Mouse (Mus musculus): ENCODE measurements at regions not wholly inside any gene's neighbourhood (a gene's known extent, or its start where the extent isn't known, plus 50 kb on each side); places are given as distances from the start of the nearest gene placed in this dataset.
"Not testable (repeated sequence)": the region's sequence is repeated elsewhere in the genome, so short reads cannot be mapped to it uniquely, and the experiment has no call there.

DNA sequence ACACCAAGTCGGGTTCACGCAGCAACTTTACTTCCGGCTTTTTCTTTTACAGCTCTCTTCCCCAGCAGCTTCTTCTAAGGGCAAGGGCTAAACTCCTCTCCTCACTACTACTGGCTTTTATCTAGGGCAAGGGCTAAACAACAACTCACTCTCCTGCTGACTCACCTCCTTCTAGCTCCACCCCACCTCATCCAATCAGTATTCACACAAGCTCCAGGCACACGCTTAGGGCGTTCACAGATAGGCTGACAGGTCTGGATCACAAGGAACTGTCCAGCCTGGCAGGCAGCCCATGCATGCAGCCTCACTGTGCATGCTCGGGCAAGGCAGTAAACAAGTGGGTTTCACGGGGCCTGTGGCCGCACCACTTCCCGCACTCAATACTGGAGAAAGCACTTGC is 116.9 kb downstream of the 1700129C05Rik start:
- not testable (repeated sequence) for ATAC-seq (ENCODE audit: low FRiP score, low read depth); H3K4me2 ChIP-seq (replicated peaks); H3K9ac ChIP-seq (replicated peaks); H3K9me3 ChIP-seq; H3K27me3 ChIP-seq; H3K4me3 ChIP-seq; H3K36me3 ChIP-seq; H3K27ac ChIP-seq (replicated peaks); H3K4me1 ChIP-seq
- 69% methylated on average over 9 of the region's 9 CpGs for WGBS

DNA sequence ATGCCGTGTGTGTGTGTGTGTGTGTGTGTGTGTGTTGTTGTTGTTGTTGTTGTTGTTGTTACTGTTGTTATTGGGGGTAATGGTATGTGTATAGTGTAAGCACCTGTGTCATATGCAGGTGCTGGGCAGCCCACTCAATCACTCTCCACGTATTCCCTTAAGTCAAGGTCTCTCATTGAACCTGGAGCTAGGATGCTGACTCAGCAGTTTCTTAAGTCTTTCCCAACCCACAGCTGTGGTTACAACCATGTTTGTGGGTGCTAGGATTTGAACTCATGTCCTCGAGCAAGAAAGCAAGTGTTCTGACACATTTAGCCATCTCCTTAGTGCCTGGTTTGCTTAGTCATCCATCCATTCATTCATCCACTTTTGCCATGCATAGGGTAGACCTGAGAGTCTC is 133.2 kb downstream of the 1700129C05Rik start:
- H3K4me3 ChIP-seq, result no peak overlapping the region
- no peak overlapping the region for H3K4me2 ChIP-seq (replicated peaks)
- H3K27ac ChIP-seq (replicated peaks), result no peak overlapping the region
- no peaks in the 10 kb centered on the region for H3K4me1 ChIP-seq
- H3K27me3 ChIP-seq, result no peaks in the 10 kb centered on the region
- no peak overlapping the region for H3K9ac ChIP-seq (replicated peaks)
- no peak for ATAC-seq (ENCODE audit: low FRiP score, low read depth)
- WGBS, result 87% methylated on average over 3 of the region's 3 CpGs
- no peaks in the 10 kb centered on the region for H3K36me3 ChIP-seq
- no peaks in the 10 kb centered on the region for H3K9me3 ChIP-seq

DNA sequence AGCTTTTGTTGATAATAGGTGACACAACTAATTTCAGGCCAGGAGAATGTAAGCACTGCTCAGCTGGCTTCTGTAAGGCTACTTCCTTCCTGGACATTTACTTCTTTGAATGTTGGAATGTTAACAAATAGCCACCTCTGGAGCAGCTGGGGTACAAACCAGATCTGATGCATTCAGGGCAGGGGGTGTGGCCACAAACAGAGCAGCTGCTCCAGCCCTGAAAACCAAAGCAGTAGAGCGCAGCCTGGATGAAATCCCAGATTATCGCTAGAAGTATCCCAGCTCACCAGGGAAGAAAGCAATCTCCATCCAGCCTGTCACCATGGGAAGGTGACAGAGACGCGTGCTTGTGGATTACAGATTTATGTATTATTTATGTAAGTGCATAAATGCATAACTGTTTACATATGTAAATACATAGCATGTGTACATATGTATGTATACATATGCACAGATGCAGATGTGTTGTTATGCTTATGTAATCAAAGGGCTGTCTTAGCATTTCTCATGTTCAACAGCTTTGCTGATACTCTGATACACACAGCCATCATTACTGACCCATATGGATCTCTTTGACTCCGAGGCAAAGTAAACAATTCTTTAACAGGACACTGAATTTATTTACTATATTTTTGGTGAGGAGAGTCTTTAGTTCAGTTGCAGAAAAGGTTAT is 143.5 kb downstream of the 1700129C05Rik start:
- H3K4me2 ChIP-seq (replicated peaks), result no peak overlapping the region
- H3K27me3 ChIP-seq, result no peaks in the 10 kb centered on the region
- ATAC-seq (ENCODE audit: low FRiP score, low read depth), result 0 out of 2 replicates have a peak, but pooled peaks have one; percentile 23
- H3K4me1 ChIP-seq, result no peaks in the 10 kb centered on the region
- H3K9me3 ChIP-seq, result no peaks in the 10 kb centered on the region
- H3K9ac ChIP-seq (replicated peaks), result no peak overlapping the region
- no peaks in the 10 kb centered on the region for H3K36me3 ChIP-seq
- H3K4me3 ChIP-seq, result no peak overlapping the region
- no peak overlapping the region for H3K27ac ChIP-seq (replicated peaks)
- WGBS, result 52% methylated on average over 5 of the region's 5 CpGs

DNA sequence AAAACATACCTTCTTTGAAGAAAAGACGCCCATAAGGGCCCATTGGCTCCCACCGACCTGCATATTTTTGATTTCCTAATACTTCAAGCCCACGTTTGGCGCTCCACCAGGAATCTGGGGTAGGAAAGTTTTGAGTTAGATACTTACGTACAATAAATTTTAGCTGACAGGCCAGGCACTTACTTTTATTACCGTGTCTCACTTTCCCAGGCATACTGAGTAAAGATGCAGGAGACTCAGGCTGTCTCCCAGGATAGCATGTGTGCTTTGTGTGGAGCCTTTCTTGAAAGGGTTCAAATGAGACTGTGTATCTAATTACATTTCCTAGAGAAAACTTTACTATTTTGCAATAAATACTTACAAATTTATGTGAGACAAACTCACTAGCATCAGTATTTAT is 147.7 kb downstream of the 1700129C05Rik start:
- WGBS, result 93% methylated on average over 6 of the region's 6 CpGs

DNA sequence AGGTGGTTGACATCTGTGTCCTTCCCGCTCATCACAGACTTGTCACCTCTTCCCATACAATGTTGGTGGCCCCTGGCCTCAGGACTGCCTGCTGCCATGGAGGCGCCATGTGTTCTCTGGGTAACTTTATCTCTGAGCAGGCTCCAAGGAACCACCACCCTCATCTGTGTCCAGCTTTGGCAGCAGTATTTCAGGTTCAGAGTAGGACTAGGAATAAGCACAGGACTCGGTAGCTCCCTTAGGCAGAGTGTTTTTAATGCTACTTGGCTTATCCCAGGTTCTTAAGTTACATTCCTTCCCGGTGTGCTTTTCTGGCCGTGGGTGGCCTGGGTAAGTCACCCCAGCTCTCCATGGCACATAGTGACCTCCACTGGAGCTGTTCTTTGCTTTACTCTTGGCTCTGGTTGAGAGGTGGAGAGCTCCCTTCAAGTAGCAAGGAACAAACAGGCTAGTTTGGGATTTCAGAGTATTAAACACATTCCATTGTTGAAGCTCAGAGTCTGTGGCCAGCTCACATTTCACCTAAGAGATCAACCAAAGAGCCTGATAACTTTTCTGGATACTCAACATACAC is 153.0 kb downstream of the 1700129C05Rik start:
- H3K9ac ChIP-seq (replicated peaks), result no peak overlapping the region

More for the DNA sequence above, 147.7 kb downstream of the 1700129C05Rik start:
- no peaks in the 10 kb centered on the region for H3K9me3 ChIP-seq
- H3K4me3 ChIP-seq, result no peak overlapping the region
- no peaks in the 10 kb centered on the region for H3K4me1 ChIP-seq
- no peak overlapping the region for H3K27ac ChIP-seq (replicated peaks)
- no peak overlapping the region for H3K9ac ChIP-seq (replicated peaks)
- no peak for ATAC-seq (ENCODE audit: low FRiP score, low read depth)
- H3K27me3 ChIP-seq, result no peaks in the 10 kb centered on the region
- no peak overlapping the region for H3K4me2 ChIP-seq (replicated peaks)
- H3K36me3 ChIP-seq, result no peaks in the 10 kb centered on the region

DNA sequence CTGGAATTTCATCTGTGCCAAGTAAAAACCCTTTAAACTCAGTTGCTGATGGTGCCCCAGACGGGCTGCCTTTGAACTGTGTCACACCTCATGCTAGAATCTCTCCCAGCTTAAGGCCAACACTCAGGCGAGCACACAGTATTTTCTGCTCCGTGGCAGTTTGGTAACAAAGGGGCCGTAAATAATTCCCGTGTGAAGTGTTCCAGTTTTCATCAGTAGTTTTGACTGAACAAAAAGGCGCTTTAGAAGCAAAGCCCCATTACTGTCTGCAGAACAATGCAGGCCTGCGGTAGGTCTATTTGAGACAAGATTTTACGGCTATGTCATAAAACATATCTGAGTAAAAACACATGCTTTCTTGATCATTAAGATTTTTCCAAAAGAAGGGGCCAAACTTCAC is 155.0 kb downstream of the 1700129C05Rik start:
- Histone ChIP-seq H3K9me3 (no peaks in the 10 kb centered on the region), H3K27me3 (no peaks in the 10 kb centered on the region), H3K27ac (replicated peaks) (no peak overlapping the region), H3K4me1 (peaks cover 11% of the 10 kb centered on the region), H3K4me3 (no peak overlapping the region), H3K9ac (replicated peaks) (no peak overlapping the region), H3K4me2 (replicated peaks) (no peak overlapping the region), H3K36me3 (no peaks in the 10 kb centered on the region)
- WGBS, result 34% methylated on average over 8 of the region's 8 CpGs
- ATAC-seq (ENCODE audit: low FRiP score, low read depth), result no peak

More for the DNA sequence above, 153.0 kb downstream of the 1700129C05Rik start:
- 74% methylated on average over 5 of the region's 5 CpGs for WGBS
- Histone ChIP-seq H3K4me3 (no peak overlapping the region), H3K27ac (replicated peaks) (no peak overlapping the region), H3K9me3 (no peaks in the 10 kb centered on the region), H3K27me3 (no peaks in the 10 kb centered on the region), H3K36me3 (no peaks in the 10 kb centered on the region), H3K4me2 (replicated peaks) (no peak overlapping the region), H3K4me1 (peaks cover 11% of the 10 kb centered on the region)
- ATAC-seq (ENCODE audit: low FRiP score, low read depth), result no peak

DNA sequence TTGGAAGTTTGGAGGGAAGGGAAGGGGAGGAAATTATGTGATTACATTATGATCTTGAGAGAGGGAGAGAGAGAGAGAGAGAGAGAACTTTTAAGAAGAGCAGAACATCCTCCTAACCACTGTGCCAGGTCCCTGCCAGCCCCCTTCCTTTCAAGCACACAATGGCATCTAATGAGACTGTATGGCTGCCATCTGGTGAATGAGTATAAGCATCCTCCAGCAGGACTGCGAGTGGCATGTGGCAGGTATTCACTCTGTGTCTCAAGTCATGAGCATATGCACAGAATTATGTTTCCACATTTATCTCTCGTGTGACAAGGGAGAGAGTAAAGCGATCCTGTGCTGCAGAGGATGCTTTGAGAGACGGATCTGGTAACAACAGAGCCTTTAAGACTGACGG is 156.9 kb downstream of the 1700129C05Rik start:
- H3K27ac ChIP-seq (replicated peaks), result no peak overlapping the region
- H3K4me1 ChIP-seq, result peaks cover 11% of the 10 kb centered on the region
- ATAC-seq (ENCODE audit: low FRiP score, low read depth), result no peak
- no peaks in the 10 kb centered on the region for H3K27me3 ChIP-seq
- 84% methylated on average over 5 of the region's 5 CpGs for WGBS
- no peak overlapping the region for H3K4me3 ChIP-seq
- no peak overlapping the region for H3K4me2 ChIP-seq (replicated peaks)
- H3K9me3 ChIP-seq, result no peaks in the 10 kb centered on the region
- H3K36me3 ChIP-seq, result no peaks in the 10 kb centered on the region
- no peak overlapping the region for H3K9ac ChIP-seq (replicated peaks)

DNA sequence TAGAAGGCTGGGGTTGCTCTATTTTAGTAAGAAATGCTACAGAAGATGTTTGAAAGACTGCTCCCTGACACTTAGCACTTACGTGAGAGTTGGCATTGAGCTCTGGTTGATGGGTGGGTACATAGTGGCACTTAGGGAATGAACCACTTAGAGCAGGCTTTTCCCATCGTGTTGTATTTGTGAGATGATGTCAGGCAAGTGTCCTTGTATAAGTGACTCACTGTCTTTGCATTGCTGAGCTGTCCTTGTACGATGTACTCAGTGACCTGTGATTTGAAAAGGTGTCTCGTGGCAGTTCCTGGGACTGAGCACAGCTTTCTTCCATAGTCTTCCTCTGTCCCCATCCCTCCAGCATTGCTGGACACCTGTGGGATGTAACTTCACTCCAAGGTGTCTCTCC is 165.9 kb downstream of the 1700129C05Rik start:
- H3K4me1 ChIP-seq, result no peaks in the 10 kb centered on the region
- H3K27me3 ChIP-seq, result no peaks in the 10 kb centered on the region
- H3K4me3 ChIP-seq, result no peak overlapping the region
- H3K4me2 ChIP-seq (replicated peaks), result no peak overlapping the region
- 89% methylated on average over 4 of the region's 4 CpGs for WGBS
- no peak overlapping the region for H3K27ac ChIP-seq (replicated peaks)
- H3K9ac ChIP-seq (replicated peaks), result no peak overlapping the region
- no peak for ATAC-seq (ENCODE audit: low FRiP score, low read depth)
- no peaks in the 10 kb centered on the region for H3K9me3 ChIP-seq
- no peaks in the 10 kb centered on the region for H3K36me3 ChIP-seq

DNA sequence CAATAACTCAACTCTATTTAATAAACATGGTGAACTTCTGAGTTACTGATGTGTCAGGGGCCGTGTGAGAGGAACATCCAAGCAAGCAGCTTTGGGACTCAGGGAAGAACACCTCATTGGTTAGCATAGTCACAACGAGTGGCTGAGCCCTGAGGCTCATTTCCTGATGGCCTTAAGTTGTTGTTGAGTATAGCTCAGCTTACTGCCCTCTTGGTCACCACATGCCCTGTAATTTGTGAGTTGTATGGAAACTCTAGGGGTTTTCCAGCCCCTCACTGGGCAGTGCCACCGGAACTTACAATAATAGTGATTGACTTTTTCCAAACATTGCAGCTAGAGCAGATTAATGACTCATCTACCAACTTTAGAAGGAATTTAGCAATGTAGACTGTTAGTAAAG is 173.4 kb downstream of the 1700129C05Rik start:
- no peak for ATAC-seq (ENCODE audit: low FRiP score, low read depth)
- no peaks in the 10 kb centered on the region for H3K27me3 ChIP-seq
- no peaks in the 10 kb centered on the region for H3K4me1 ChIP-seq
- no peaks in the 10 kb centered on the region for H3K36me3 ChIP-seq
- no peak overlapping the region for H3K4me3 ChIP-seq
- H3K9ac ChIP-seq (replicated peaks), result no peak overlapping the region
- WGBS, result 80% methylated on average over 3 of the region's 3 CpGs
- H3K4me2 ChIP-seq (replicated peaks), result no peak overlapping the region
- H3K27ac ChIP-seq (replicated peaks), result no peak overlapping the region
- H3K9me3 ChIP-seq, result no peaks in the 10 kb centered on the region

DNA sequence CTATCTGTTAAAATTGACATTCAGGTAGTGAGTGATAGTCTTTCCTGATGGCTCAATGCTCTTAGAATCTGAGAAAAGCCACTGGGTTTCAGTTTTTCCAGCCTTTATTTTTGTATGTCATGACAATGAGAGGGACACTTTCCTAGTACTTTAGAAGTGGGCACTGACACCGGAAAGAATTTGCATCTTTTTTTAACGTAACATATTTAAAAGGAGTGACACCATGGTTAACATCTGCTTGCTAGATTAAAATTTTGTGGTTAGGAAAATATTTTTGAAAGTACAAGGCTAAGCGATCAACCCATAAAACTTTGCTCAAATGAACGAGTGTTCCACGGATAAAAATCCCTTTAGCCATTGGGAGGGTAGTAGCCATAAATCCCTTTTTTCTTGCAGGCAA is 174.7 kb downstream of the 1700129C05Rik start:
- Histone ChIP-seq H3K4me2 (replicated peaks) (no peak overlapping the region), H3K9ac (replicated peaks) (no peak overlapping the region), H3K4me3 (no peak overlapping the region), H3K4me1 (no peaks in the 10 kb centered on the region), H3K36me3 (no peaks in the 10 kb centered on the region), H3K27ac (replicated peaks) (no peak overlapping the region), H3K27me3 (no peaks in the 10 kb centered on the region), H3K9me3 (no peaks in the 10 kb centered on the region)
- WGBS, result 94% methylated on average over 5 of the region's 5 CpGs
- ATAC-seq (ENCODE audit: low FRiP score, low read depth), result no peak

DNA sequence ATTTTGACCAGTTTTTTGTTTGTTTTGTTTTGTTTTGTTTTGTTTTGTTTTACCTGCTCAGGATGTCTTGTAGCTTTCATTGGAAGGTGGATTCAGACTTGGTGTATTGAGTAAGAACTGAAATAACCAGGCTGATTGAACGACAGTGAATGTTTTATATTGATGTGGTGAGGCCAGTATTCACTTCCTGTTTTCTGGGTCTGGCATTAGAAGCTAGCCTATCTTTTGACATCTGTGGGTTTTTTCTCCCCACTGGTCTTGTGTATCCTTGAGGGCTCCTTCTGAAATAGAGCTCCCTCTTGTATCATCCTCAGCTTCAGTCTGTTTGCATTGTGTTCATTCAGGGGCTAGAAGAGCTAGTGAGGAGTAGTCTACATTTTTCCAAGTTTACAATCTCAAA is 175.5 kb downstream of the 1700129C05Rik start:
- Histone ChIP-seq H3K9ac (replicated peaks) (no peak overlapping the region), H3K4me3 (no peak overlapping the region), H3K9me3 (no peaks in the 10 kb centered on the region), H3K36me3 (no peaks in the 10 kb centered on the region), H3K4me2 (replicated peaks) (no peak overlapping the region), H3K27me3 (no peaks in the 10 kb centered on the region), H3K4me1 (no peaks in the 10 kb centered on the region), H3K27ac (replicated peaks) (no peak overlapping the region)
- ATAC-seq (ENCODE audit: low FRiP score, low read depth), result no peak
- 78% methylated on average over 1 of the region's 1 CpGs for WGBS

DNA sequence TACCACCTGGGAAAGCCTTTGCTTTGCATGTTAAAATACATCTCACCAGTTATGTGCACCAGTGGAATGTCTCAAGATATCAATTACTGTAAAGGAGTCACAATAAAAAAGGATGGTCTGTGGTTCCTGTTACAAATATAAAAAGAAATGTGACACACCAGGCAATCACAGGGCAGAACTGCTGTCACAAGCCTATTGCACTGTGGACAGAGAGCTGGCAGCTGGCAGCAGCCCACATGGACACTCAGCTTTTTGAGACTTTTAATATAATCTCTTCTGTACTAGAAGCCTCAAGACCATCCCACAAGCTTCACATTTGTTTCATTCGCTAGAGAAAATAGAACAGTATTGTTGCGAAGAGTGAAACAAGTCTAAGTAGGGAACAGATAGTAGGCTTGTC is 197.7 kb downstream of the 1700129C05Rik start:
- no peaks in the 10 kb centered on the region for H3K4me1 ChIP-seq

More for the DNA sequence above, 197.7 kb downstream of the 1700129C05Rik start:
- Histone ChIP-seq H3K9me3 (no peaks in the 10 kb centered on the region), H3K36me3 (no peaks in the 10 kb centered on the region), H3K27ac (replicated peaks) (no peak overlapping the region), H3K9ac (replicated peaks) (no peak overlapping the region), H3K4me2 (replicated peaks) (no peak overlapping the region), H3K27me3 (no peaks in the 10 kb centered on the region), H3K4me3 (no peak overlapping the region)
- ATAC-seq (ENCODE audit: low FRiP score, low read depth), result no peak
- 96% methylated on average over 2 of the region's 2 CpGs for WGBS
